Mouse (Mus musculus): ENCODE measurements around the gene Abca17.

Abca17 gene

GRCm38 (mm10) chr17:24243311-24243969, 107.4 kb downstream of the Abca17 start:
- DNase-seq (ENCODE audit: low spot score): no peak

- DNase-seq (ENCODE audit: low spot score): no peak
Observed at GRCm38 (mm10) chr17:24236921-24237320, 113.9 kb downstream of the Abca17 start.

GRCm38 (mm10) chr17:24236479-24236878, 114.4 kb downstream of the Abca17 start:
- DNase-seq (ENCODE audit: low spot score): no peak

- no peak for DNase-seq (ENCODE audit: low spot score)
Observed at GRCm38 (mm10) chr17:24227941-24228340, 122.9 kb downstream of the Abca17 start.

- no peak for DNase-seq (ENCODE audit: low spot score)
Observed at GRCm38 (mm10) chr17:24226721-24227120, 124.1 kb downstream of the Abca17 start.

GRCm38 (mm10) chr17:24225851-24226250, 125.0 kb downstream of the Abca17 start:
- DNase-seq (ENCODE audit: low spot score): no peak

- DNase-seq (ENCODE audit: low spot score): no peak
Observed at GRCm38 (mm10) chr17:24224741-24225140, 126.1 kb downstream of the Abca17 start.

- no peak for DNase-seq (ENCODE audit: low spot score)
Observed at GRCm38 (mm10) chr17:24223513-24223912, 127.4 kb downstream of the Abca17 start.

- no peak for DNase-seq (ENCODE audit: low spot score)
Observed at GRCm38 (mm10) chr17:24222653-24223052, 128.2 kb downstream of the Abca17 start.

- DNase-seq (ENCODE audit: low spot score): peak; percentile 83
Observed at GRCm38 (mm10) chr17:24220435-24221411, 130.1 kb downstream of the Abca17 start, which contains the start of gene Tedc2. Gene Tedc2 (minus strand): TSS chr17:24220851.

- no peak for DNase-seq (ENCODE audit: low spot score)
Observed at GRCm38 (mm10) chr17:24216836-24217235, 134.0 kb downstream of the Abca17 start.

All from ovary, postnatal 14 days (tissue).